Mouse (Mus musculus) naive thymus-derived CD4-positive, alpha-beta T cell, adult 2 months (primary cell): Measurements from ENCODE around the gene Cfap61.

ENCODE experiments used
- DNase-seq: peaks from one replicate; pipeline ENCODE4 v3.0.0-alpha.2; 2011; ENCODE audit warnings: low read depth

Gene Cfap61

GRCm38 (mm10) chr2:146257037-146257436 lies 322.5 kb downstream of the Cfap61 start:
- no peak for DNase-seq

GRCm38 (mm10) chr2:146257609-146258008 lies 323.0 kb downstream of the Cfap61 start:
- DNase-seq = no peak

GRCm38 (mm10) chr2:146258736-146259469 lies 324.3 kb downstream of the Cfap61 start:
- DNase-seq = no peak

- no peak for DNase-seq
Observed at GRCm38 (mm10) chr2:146259787-146260560, 325.4 kb downstream of the Cfap61 start.

- DNase-seq = no peak
Observed at GRCm38 (mm10) chr2:146261146-146261545, 326.6 kb downstream of the Cfap61 start.

GRCm38 (mm10) chr2:146262215-146262614 lies 327.6 kb downstream of the Cfap61 start:
- no peak for DNase-seq

- DNase-seq = no peak
Observed at GRCm38 (mm10) chr2:146262966-146263365, 328.4 kb downstream of the Cfap61 start.
